Mouse (Mus musculus): Measurements from ENCODE around the gene Hsp90ab1.

The Hsp90ab1 gene

GRCm38 (mm10) chr17:45573087-45573779, at the start of gene Hsp90ab1:
TSS of gene Hsp90ab1 (minus strand) at chr17:45573271.
- DNase-seq (ENCODE audit: low spot score in 2 of 2), result peak; percentile 99

- DNase-seq (ENCODE audit: low spot score in 2 of 2), result no peak
These were observed 46.5 kb upstream of the Hsp90ab1 start for GRCm38 (mm10) chr17:45619386-45620256.

GRCm38 (mm10) chr17:45618941-45619385, 45.9 kb upstream of the Hsp90ab1 start:
- no peak for DNase-seq (ENCODE audit: low spot score in 2 of 2)

GRCm38 (mm10) chr17:45617655-45618054, 44.6 kb upstream of the Hsp90ab1 start:
- DNase-seq (ENCODE audit: low spot score in 2 of 2), result no peak

GRCm38 (mm10) chr17:45616679-45617078, 43.6 kb upstream of the Hsp90ab1 start:
- no peak for DNase-seq (ENCODE audit: low spot score in 2 of 2)

GRCm38 (mm10) chr17:45616046-45616650, 43.1 kb upstream of the Hsp90ab1 start:
- DNase-seq (ENCODE audit: low spot score in 2 of 2), result no peak

GRCm38 (mm10) chr17:45612921-45613320, 39.9 kb upstream of the Hsp90ab1 start:
- DNase-seq (ENCODE audit: low spot score in 2 of 2), result no peak

- no peak for DNase-seq (ENCODE audit: low spot score in 2 of 2)
These were observed 38.9 kb upstream of the Hsp90ab1 start for GRCm38 (mm10) chr17:45612008-45612407.

- DNase-seq (ENCODE audit: low spot score in 2 of 2), result no peak
These were observed 37.2 kb upstream of the Hsp90ab1 start for GRCm38 (mm10) chr17:45610144-45610866.

- no peak for DNase-seq (ENCODE audit: low spot score in 2 of 2)
These were observed 35.3 kb upstream of the Hsp90ab1 start for GRCm38 (mm10) chr17:45608396-45608795.

GRCm38 (mm10) chr17:45606992-45607879, 34.2 kb upstream of the Hsp90ab1 start:
- no peak for DNase-seq (ENCODE audit: low spot score in 2 of 2)

- DNase-seq (ENCODE audit: low spot score in 2 of 2), result no peak
These were observed 29.9 kb upstream of the Hsp90ab1 start for GRCm38 (mm10) chr17:45602984-45603383.

GRCm38 (mm10) chr17:45601877-45602304, 28.8 kb upstream of the Hsp90ab1 start, which contains the start of gene Mymx:
TSS of gene Mymx (minus strand) at chr17:45602102.
- no peak for DNase-seq (ENCODE audit: low spot score in 2 of 2)

- DNase-seq (ENCODE audit: low spot score in 2 of 2), result no peak
These were observed 28.3 kb upstream of the Hsp90ab1 start for GRCm38 (mm10) chr17:45601325-45601724.

- DNase-seq (ENCODE audit: low spot score in 2 of 2), result no peak
These were observed 27.2 kb upstream of the Hsp90ab1 start for GRCm38 (mm10) chr17:45600267-45600666.

- DNase-seq (ENCODE audit: low spot score in 2 of 2), result peak in 1 of 2 experiments; percentile 59
These were observed 26.6 kb upstream of the Hsp90ab1 start, which contains the start of gene Slc29a1 for GRCm38 (mm10) chr17:45599446-45600242. TSS of gene Slc29a1 (minus strand) at chr17:45599606.

GRCm38 (mm10) chr17:45598891-45599290, 25.8 kb upstream of the Hsp90ab1 start:
- no peak for DNase-seq (ENCODE audit: low spot score in 2 of 2)

GRCm38 (mm10) chr17:45598376-45598775, 25.3 kb upstream of the Hsp90ab1 start:
- DNase-seq (ENCODE audit: low spot score in 2 of 2), result no peak

- peak in 1 of 2 experiments; percentile 59 for DNase-seq (ENCODE audit: low spot score in 2 of 2)
These were observed 24.7 kb upstream of the Hsp90ab1 start for GRCm38 (mm10) chr17:45597787-45598186.
